Mouse (Mus musculus): ENCODE measurements around the gene Arhgap22.
A peak's percentile ranks its signal among the peaks of the same experiment; 100 is the strongest.

Gene Arhgap22

DNA sequence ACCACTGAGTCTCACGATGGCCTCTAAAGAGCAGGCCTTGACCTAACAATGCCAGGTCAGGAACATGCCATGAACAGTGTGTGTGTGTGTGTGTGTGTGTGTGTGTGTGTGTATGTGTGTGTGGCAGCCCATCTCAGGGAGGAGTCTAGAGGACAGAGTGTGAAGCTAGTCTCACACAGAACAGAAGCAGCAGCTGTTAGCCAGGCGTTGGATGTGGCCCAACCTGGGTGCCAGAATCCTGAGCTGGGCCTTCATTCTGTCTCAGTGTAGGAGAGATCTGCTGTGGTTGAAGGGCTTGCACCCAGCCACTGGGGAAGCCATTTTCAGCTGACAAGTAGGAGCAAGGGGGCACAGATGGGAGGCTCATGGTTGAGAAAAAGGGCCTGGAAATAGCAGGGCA is 64.5 kb downstream of the Arhgap22 start:
- DNase-seq (ENCODE audit: low read depth in 2 of 2, low spot score in 2 of 2): no peak

- no peak for DNase-seq (ENCODE audit: low read depth in 2 of 2, low spot score in 2 of 2)
Observed at GRCm38 (mm10) chr14:33280921-33281320, 67.1 kb downstream of the Arhgap22 start.

DNA sequence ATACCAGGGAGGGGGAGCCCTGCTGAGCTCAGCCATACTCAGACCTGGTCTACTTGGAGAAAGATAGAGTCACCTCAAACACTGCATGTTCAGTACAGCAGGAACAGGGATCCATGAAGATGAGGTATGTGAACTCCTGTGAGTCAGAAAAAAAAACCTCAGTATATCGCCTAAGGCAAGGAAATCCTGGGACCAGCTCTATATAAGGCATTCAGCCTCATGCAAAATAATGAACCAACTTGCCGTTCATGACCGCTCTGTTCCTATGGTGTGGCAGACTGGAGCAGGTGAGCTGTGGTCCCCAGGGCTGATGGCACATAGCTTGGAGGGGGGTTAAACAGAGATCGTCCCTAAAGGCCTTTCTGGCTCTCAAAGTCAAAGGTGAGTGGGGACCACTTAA is 68.6 kb downstream of the Arhgap22 start:
- DNase-seq (ENCODE audit: low read depth in 2 of 2, low spot score in 2 of 2): no peak

DNA sequence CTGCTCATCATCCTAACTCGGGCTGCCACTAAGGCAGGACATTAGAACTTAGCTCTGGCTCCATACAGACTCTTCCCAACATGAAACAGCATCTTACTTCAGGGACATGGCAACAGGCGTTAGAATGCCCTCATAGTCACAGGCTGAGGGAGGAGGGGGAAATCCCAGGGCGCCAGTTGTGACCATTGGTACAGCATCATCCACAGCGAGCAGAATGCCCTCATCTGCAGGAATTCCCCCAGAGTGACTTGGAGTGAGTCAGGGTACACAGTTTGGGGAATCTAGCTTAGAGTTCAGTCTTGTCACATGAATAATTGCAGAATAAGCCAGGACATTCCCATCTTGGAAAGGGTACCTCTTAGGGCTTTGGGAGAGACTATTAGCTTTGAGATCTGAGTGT is 74.1 kb downstream of the Arhgap22 start:
- DNase-seq (ENCODE audit: low read depth in 2 of 2, low spot score in 2 of 2): no peak

GRCm38 (mm10) chr14:33290038-33290437 is 76.2 kb downstream of the Arhgap22 start:
- no peak for DNase-seq (ENCODE audit: low read depth in 2 of 2, low spot score in 2 of 2)

DNA sequence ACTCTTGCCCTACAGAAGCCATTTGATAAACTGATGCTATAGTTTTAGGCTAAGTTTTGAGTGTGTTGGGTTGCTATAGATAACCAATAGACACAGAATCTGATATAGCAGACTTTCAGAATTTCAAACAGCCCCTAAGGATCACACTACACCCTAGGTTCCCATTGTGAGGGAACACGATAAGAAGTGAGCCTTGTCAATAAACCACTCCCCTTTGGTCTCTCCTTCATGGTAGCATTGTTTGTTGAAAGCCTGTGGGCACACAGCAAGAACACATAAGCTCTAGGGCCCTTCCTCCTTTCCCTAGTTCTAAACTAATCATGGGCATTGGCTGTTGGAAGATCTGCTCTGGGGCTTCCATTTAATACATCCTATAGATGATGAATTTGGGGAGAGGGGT is 80.7 kb downstream of the Arhgap22 start:
- DNase-seq (ENCODE audit: low read depth in 2 of 2, low spot score in 2 of 2): no peak

DNA sequence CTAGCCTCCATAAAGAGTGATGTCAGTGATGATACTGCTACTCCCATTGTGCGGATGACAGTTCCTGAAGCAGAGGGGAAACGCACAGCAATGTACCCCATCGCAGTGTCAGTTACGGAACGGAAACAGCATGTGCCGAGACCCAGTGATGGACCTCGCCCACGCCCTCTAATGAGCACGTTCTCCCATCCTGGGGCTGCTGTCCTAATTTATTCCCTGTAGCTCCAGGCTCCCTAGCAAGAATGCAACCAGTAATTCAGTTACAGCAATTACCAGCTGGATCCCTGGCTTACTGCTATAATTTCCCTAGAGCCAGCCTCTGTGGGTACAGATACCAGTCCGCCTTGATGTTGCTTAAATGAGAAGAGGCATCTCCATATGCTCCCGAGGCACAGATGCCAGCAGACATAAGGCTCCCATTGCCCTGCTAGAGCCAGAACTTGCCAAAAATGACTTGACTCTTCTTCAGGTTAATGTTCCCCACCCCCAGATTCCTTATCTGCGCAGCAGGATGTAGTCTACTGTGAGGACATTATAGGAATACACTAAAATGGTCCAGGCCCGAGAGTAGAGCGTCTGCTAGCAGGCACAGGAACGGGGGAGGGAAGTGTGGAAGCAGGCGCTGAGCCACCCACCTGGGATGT is 83.0 kb downstream of the Arhgap22 start:
- no peak for DNase-seq (ENCODE audit: low read depth in 2 of 2, low spot score in 2 of 2)

- DNase-seq (ENCODE audit: low read depth in 2 of 2, low spot score in 2 of 2): no peak
Observed at GRCm38 (mm10) chr14:33300591-33300990, 86.8 kb downstream of the Arhgap22 start.

- peak in 1 of 2 experiments; percentile 27 for DNase-seq (ENCODE audit: low read depth in 2 of 2, low spot score in 2 of 2)
Observed at GRCm38 (mm10) chr14:33303348-33303819, 89.6 kb downstream of the Arhgap22 start.

- DNase-seq (ENCODE audit: low read depth in 2 of 2, low spot score in 2 of 2): no peak
Observed at GRCm38 (mm10) chr14:33305645-33306281, 91.9 kb downstream of the Arhgap22 start.

DNA sequence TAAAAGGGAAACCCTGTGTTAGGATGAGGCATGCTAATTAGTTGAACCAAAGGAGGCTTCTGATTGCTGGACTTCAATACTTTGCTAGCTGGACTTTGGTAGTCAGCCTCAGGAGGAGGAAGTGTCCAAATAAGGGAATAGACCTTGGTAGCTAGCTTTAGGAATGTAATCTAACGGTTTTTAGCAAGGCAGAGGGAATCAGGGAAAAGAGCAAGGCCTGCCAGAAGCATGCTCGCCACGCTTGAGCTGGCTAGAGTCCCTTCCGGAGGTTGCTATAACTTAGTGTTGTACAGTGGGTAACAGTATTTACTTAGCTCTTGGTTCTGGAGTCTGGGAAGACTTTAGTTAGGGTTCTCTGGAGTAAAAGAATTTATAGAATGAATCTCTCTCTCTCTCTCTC is 96.9 kb downstream of the Arhgap22 start:
- DNase-seq (ENCODE audit: low read depth in 2 of 2, low spot score in 2 of 2): no peak

DNA sequence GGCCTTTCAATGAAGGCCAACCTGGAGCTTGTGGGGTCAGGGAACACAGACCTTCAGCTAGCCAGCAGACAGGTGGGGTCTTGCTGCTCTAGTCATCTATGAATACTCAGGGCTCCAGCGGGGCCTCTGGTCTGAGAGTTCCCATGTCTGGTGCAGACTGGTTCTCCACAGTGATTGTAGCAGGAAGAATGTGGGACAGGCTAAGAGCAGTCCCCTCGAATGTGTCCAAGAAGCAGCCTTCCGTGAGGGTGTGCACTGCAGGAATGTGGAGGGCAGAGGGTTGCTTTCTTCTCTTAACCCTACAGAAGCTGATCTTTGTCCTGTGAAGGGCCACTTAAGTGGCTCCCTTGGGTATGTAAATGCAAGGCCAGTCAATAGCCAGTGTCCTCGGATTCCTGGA is 98.5 kb downstream of the Arhgap22 start:
- DNase-seq (ENCODE audit: low read depth in 2 of 2, low spot score in 2 of 2): no peak

DNA sequence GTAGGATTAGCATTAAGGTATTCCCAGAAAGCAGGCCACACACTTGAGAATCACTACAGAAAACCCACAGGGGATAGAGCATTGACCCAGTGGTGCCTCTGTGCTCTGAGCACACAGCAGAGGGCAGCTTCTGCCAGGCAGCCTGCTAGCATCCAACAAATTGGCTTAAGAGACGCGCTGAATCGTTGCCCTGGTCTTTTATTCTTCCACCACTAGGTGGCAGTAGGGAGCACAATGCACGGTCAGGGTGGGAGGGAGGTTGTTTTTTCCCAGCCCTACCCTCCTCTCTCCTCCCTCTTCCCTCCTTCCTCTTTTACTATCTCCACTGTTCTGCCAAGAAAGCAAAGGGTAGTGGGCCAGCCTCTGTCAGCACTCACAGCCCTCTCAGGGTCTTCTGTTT is 99.8 kb downstream of the Arhgap22 start:
- DNase-seq (ENCODE audit: low read depth in 2 of 2, low spot score in 2 of 2): peak; percentile 14 to 19

- no peak for DNase-seq (ENCODE audit: low read depth in 2 of 2, low spot score in 2 of 2)
Observed at GRCm38 (mm10) chr14:33314160-33314559, 100.3 kb downstream of the Arhgap22 start.

GRCm38 (mm10) chr14:33315111-33315510 is 101.3 kb downstream of the Arhgap22 start:
- DNase-seq (ENCODE audit: low read depth in 2 of 2, low spot score in 2 of 2): no peak

DNA sequence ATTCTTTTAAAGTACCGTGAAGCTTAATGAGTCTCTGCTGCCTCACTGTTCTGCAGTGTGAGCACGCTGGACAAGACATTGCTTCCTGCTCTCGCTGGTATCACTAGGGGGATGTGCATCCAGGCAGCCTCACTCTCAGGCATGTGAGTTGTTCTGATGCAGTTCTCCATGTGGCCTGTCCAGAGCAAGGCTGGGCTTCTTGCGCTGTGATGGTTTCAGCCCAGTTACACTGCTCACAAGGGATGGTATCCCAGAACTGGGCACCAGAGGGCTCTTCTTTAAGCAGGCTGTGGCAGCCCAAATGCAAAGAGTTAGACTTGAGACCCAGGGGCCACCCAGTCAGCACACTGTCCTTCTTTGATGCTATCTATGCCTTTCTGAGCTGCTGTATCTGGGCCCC is 101.9 kb downstream of the Arhgap22 start:
- no peak for DNase-seq (ENCODE audit: low read depth in 2 of 2, low spot score in 2 of 2)

- DNase-seq (ENCODE audit: low read depth in 2 of 2, low spot score in 2 of 2): no peak
Observed at GRCm38 (mm10) chr14:33317946-33318345, 104.1 kb downstream of the Arhgap22 start.

DNA sequence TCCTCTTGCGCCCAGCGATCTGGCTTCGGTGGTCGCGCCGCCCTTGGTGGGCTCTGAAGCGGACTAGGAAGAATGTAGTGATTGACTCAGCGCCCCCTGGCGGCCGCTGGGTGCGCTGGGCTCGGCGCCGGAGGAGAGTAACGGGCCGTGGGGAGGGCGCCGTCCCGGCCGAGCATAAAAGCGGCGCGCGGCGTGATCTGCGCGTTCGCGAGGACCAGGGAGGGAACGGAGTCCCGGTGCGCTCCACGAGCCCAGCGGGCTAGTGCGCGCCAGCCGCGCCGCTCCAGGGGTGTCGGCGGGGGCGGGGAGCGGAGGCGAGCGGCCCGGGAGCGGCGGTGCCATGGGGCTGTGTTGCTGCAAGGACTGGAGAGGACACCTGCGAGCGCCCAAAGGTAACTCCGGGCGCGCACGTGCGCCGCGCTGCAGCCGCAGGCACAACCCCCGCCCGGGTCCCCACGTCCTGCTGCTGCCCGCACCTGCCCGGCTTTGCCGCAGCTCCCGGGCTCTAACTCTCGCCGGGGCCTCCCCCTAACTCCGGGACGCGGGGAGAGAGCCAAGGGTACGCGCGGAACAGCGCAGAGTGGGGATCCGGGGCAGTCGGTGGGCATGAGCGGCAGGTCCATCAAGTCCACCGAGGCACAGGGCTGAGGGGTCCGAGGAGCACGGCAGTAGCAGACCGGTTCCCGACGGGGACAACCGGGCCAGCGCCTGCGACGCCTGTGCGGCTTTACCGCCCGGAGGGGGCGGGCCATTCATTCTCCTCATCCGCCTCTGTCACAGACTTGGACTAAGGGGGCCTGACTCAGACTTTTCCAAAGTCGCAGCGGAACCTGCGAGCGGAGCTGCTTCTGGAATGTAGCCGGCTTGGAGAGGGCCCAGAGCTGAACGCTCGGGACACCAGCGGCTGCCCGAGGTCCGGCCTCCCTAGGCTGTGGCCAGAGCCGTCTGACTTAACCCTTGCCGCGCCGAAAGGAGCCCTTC is 106.0 kb downstream of the Arhgap22 start:
- DNase-seq (ENCODE audit: low read depth in 2 of 2, low spot score in 2 of 2): peak; percentile 5 to 25

GRCm38 (mm10) chr14:33320856-33321255 is 107.0 kb downstream of the Arhgap22 start:
- DNase-seq (ENCODE audit: low read depth in 2 of 2, low spot score in 2 of 2): no peak

GRCm38 (mm10) chr14:33322661-33323088 is 108.8 kb downstream of the Arhgap22 start:
- DNase-seq (ENCODE audit: low read depth in 2 of 2, low spot score in 2 of 2): no peak

GRCm38 (mm10) chr14:33324556-33324955 is 110.7 kb downstream of the Arhgap22 start:
- no peak for DNase-seq (ENCODE audit: low read depth in 2 of 2, low spot score in 2 of 2)

- no peak for DNase-seq (ENCODE audit: low read depth in 2 of 2, low spot score in 2 of 2)
Observed at GRCm38 (mm10) chr14:33328369-33328768, 114.5 kb downstream of the Arhgap22 start.
